Mouse (Mus musculus) hindbrain, postnatal 0 days (tissue): ENCODE measurements at regions not wholly inside any gene's neighbourhood (a gene's known extent, or its start where the extent isn't known, plus 50 kb on each side); places are given as distances from the start of the nearest gene placed in this dataset.
"Not testable (repeated sequence)": the region's sequence is repeated elsewhere in the genome, so short reads cannot be mapped to it uniquely, and the experiment has no call there.

ENCODE experiments used
- ATAC-seq: fragments of 200-750 bp; cut with Nextera tagmentation; 2 replicates; pipeline ENCODE4 v1.8.0; 2017; ENCODE audit warnings: mild to moderate bottlenecking, moderate TSS enrichment, moderate library complexity
- DNase-seq: peaks from one replicate; pipeline ENCODE4 v3.0.0-alpha.2; 2015; ENCODE audit warnings: low spot score
- H3K27ac ChIP-seq: fragments of 300-500 bp; sonication (generic); 2 replicates; pipeline ENCODE4 v1.5.1; 2014; ENCODE audit warnings: mild to moderate bottlenecking
- H3K27me3 ChIP-seq: fragments of 300-500 bp; sonication (generic); 2 replicates; pipeline ENCODE4 v1.6.1; 2014; ENCODE audit warnings: low read length, mixed read lengths; ENCODE audit not compliant: insufficient read depth
- H3K36me3 ChIP-seq: fragments of 300-500 bp; sonication (generic); 2 replicates; pipeline ENCODE4 v1.6.1; 2014; ENCODE audit warnings: low read length, mixed read lengths; ENCODE audit not compliant: insufficient read depth
- H3K4me1 ChIP-seq: fragments of 300-500 bp; sonication (generic); 2 replicates; pipeline ENCODE4 v1.6.1; 2014; ENCODE audit warnings: antibody characterized with exemption, low read length, mixed read lengths; ENCODE audit not compliant: insufficient read depth
- H3K4me2 ChIP-seq: fragments of 300-500 bp; sonication (generic); 2 replicates; pipeline ENCODE4 v1.6.1; 2014; ENCODE audit warnings: low read depth, mild to moderate bottlenecking, low read length, moderate library complexity, mixed read lengths
- H3K4me3 ChIP-seq: fragments of 300-500 bp; sonication (generic); 2 replicates; pipeline ENCODE4 v1.5.1; 2014; ENCODE audit warnings: low read length
- H3K9ac ChIP-seq: fragments of 300-500 bp; sonication (generic); replicated peaks from 2 replicates; pipeline ENCODE4 v1.6.1; 2014; ENCODE audit warnings: mild to moderate bottlenecking, low read length, moderate library complexity, mixed read lengths
- H3K9me3 ChIP-seq: fragments of 300-500 bp; sonication (generic); 2 replicates; pipeline ENCODE4 v1.6.1; 2016; ENCODE audit warnings: low read length, mixed read lengths
- CTCF ChIP-seq: IDR thresholded peaks from 2 replicates; pipeline ENCODE4 v1.5.1; 2016; ENCODE audit warnings: antibody characterized with exemption, control low read depth, low read depth
- WGBS: fragments of 180-500 bp; shearing (Covaris S2); extraction: QIAGEN DNeasy Blood & Tissue Kit; methylation state at CpG from one replicate; pipeline ENCODE4 v1.1.7; 2014; 5-methylcytosine and 5-hydroxymethylcytosine counted together

GRCm38 (mm10) chr2:147979001-147979400 is 67.8 kb downstream of the Foxa2 start:
- H3K4me1 ChIP-seq = no peaks in the 10 kb centered on the region
- 88% methylated on average over 1 of the region's 1 CpGs for WGBS
- 0 out of 2 replicates have a peak, but pooled peaks cover 3% of the 10 kb centered on the region for H3K27me3 ChIP-seq
- DNase-seq (no peak), ATAC-seq (no peak)
- no peak overlapping the region for H3K27ac ChIP-seq
- H3K9ac ChIP-seq = no peak overlapping the region
- TF ChIP-seq CTCF = no peak
- no peak overlapping the region for H3K4me2 ChIP-seq
- H3K4me3 ChIP-seq = no peak overlapping the region
- H3K9me3 ChIP-seq = no peaks in the 10 kb centered on the region
- no peaks in the 10 kb centered on the region for H3K36me3 ChIP-seq

- ATAC-seq = no peak
- no peak for DNase-seq
- H3K4me2 ChIP-seq = no peak overlapping the region
- H3K9ac ChIP-seq = no peak overlapping the region
- H3K27ac ChIP-seq = no peak overlapping the region
- no peaks in the 10 kb centered on the region for H3K4me1 ChIP-seq
- WGBS = 56% methylated on average over 2 of the region's 2 CpGs
- no peaks in the 10 kb centered on the region for H3K9me3 ChIP-seq
- no peaks in the 10 kb centered on the region for H3K36me3 ChIP-seq
- H3K27me3 ChIP-seq = peaks cover 3% of the 10 kb centered on the region; the same call in 1 of the 2 replicates
- TF ChIP-seq CTCF = no peak
- H3K4me3 ChIP-seq = no peak overlapping the region
These were observed 72.0 kb downstream of the Foxa2 start for GRCm38 (mm10) chr2:147974776-147975175.

- no peak overlapping the region for H3K4me2 ChIP-seq
These were observed 78.1 kb downstream of the Foxa2 start for GRCm38 (mm10) chr2:147968671-147969070.

GRCm38 (mm10) chr2:147967829-147968529 is 78.8 kb downstream of the Foxa2 start:
- no peak overlapping the region for H3K27ac ChIP-seq
- H3K9ac ChIP-seq = no peak overlapping the region
- H3K4me2 ChIP-seq = no peak overlapping the region
- H3K36me3 ChIP-seq = no peaks in the 10 kb centered on the region
- no peaks in the 10 kb centered on the region; the same call in 1 of the 2 replicates for H3K27me3 ChIP-seq
- ATAC-seq = no peak
- H3K4me1 ChIP-seq = no peaks in the 10 kb centered on the region
- WGBS = 63% methylated on average over 9 of the region's 9 CpGs
- no peak for DNase-seq
- no peak overlapping the region for H3K4me3 ChIP-seq
- no peak for TF ChIP-seq CTCF
- H3K9me3 ChIP-seq = no peaks in the 10 kb centered on the region

More at GRCm38 (mm10) chr2:147968671-147969070, 78.1 kb downstream of the Foxa2 start:
- no peaks in the 10 kb centered on the region; the same call in 1 of the 2 replicates for H3K27me3 ChIP-seq
- H3K36me3 ChIP-seq = no peaks in the 10 kb centered on the region
- H3K4me1 ChIP-seq = no peaks in the 10 kb centered on the region
- no peak for ATAC-seq
- 27% methylated on average over 10 of the region's 10 CpGs for WGBS
- no peak overlapping the region for H3K4me3 ChIP-seq
- H3K27ac ChIP-seq = no peak overlapping the region
- H3K9ac ChIP-seq = no peak overlapping the region
- TF ChIP-seq CTCF = no peak
- DNase-seq = no peak
- no peaks in the 10 kb centered on the region for H3K9me3 ChIP-seq

- ATAC-seq, H3K9me3 ChIP-seq, H3K9ac ChIP-seq, H3K27me3 ChIP-seq, H3K4me1 ChIP-seq, H3K36me3 ChIP-seq, H3K27ac ChIP-seq, H3K4me3 ChIP-seq, DNase-seq, H3K4me2 ChIP-seq: not testable (repeated sequence)
- WGBS = 85% methylated on average over 1 of the region's 1 CpGs
These were observed 83.5 kb downstream of the Foxa2 start for GRCm38 (mm10) chr2:147963284-147963683.

- Histone ChIP-seq H3K36me3 (no peaks in the 10 kb centered on the region), H3K27ac (no peak overlapping the region), H3K4me2 (no peak overlapping the region), H3K9ac (no peak overlapping the region), H3K9me3 (no peaks in the 10 kb centered on the region), H3K27me3 (no peaks in the 10 kb centered on the region), H3K4me3 (no peak overlapping the region), H3K4me1 (no peaks in the 10 kb centered on the region)
- WGBS = 62% methylated on average over 6 of the region's 6 CpGs
- no peak for TF ChIP-seq CTCF
- DNase-seq (no peak), ATAC-seq (no peak)
These were observed 85.1 kb downstream of the Foxa2 start for GRCm38 (mm10) chr2:147961633-147962032.

- no peaks in the 10 kb centered on the region for H3K9me3 ChIP-seq
- 67% methylated on average over 2 of the region's 2 CpGs for WGBS
These were observed 92.6 kb downstream of the Foxa2 start for GRCm38 (mm10) chr2:147954183-147954582.

More at GRCm38 (mm10) chr2:147954183-147954582, 92.6 kb downstream of the Foxa2 start:
- Histone ChIP-seq H3K27ac (no peak overlapping the region), H3K4me1 (no peaks in the 10 kb centered on the region), H3K9ac (no peak overlapping the region), H3K36me3 (no peaks in the 10 kb centered on the region), H3K4me3 (no peak overlapping the region), H3K27me3 (no peaks in the 10 kb centered on the region), H3K4me2 (no peak overlapping the region)
- DNase-seq = no peak
- TF ChIP-seq CTCF = no peak
- ATAC-seq = no peak
